Mouse (Mus musculus): Measurements from ENCODE around the gene Pramel3.
"Not testable (repeated sequence)": the region's sequence is repeated elsewhere in the genome, so short reads cannot be mapped to it uniquely, and the experiment has no call there.

Pramel3 gene

DNA sequence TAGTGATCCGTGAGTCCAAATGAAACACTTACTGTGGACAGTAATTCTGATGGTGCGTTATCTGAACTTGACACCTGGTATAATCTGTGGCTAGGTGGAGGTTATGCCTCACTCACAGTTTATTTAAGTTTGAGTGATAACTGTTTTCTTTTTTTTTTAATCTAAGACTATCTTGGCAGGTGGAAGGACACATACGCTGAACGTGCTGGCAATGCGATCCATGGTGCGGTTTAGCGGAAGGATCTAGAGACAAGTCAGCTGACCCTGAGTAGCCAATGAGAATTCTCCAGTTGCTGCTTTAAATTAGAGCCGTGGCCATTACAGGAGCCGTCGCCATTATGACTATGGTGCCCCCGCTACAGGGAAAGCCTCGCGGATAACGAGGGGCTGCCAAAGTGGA, at the start of gene Pramel3:
Pramel3 (plus strand) TSS at position 301 of the 400 bp plus-strand sequence.
- DNase-seq (ENCODE audit: low spot score in 2 of 2) = not testable (repeated sequence)

DNA sequence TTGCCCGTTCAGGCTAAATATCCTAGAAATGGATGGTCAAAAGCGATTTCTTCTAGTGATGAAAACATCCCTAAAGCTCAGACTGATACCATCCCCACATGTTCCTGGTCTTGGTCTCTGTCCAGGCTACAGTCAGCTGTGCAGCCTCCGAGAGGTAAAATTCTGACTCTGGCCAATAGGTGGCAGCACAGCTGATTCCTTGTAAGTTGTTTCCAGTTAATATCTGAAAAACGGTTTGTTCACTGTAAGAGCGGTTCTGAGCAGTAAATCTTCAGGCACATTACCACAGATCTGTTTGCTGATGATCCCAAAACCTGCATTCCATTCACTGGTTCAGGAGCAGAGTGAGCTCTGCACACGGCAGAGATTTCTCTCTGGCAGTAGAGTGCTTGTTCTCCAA, 58.6 kb downstream of the Pramel3 start:
- not testable (repeated sequence) for DNase-seq (ENCODE audit: low spot score in 2 of 2)

DNA sequence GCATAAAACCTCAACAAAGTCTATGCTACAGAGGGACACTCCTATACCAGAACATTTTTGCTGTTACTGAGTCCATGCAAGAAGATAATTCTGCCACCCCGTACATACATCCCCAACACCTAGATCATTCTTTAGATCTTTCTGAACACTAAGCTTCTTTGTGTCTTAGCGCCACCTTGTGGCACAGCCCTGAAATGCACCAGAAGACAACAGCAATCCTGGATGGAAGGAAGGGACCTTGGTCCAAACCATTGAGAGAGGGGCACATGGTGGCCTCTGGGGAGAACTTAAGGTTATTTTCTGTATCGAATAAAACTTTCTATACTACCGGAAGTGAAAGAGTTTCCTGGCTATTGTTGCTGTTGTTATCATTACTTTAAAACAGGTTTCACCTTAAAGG, 59.8 kb downstream of the Pramel3 start:
- not testable (repeated sequence) for DNase-seq (ENCODE audit: low spot score in 2 of 2)
